Mouse (Mus musculus) monocyte, adult 5-6 weeks (primary cell): ENCODE measurements around the gene Erp29. TPM values are rescaled to one million over a fixed set of nuclear protein-coding genes. Genes with fewer than 3 reads are reported as not detected.

ENCODE experiments used
- ATAC-seq: fragments of 153-309, 156-312 bp; replicated peaks from 2 replicates; pipeline ENCODE4 v1.8.0; 2017; ENCODE audit warnings: mild to moderate bottlenecking; ENCODE audit not compliant: low TSS enrichment, insufficient number of reproducible peaks, severe bottlenecking, poor library complexity, low FRiP score
- total RNA-seq: library from RNA; stranded (forward); fragments of 200-1000, 200-491, 200-594 nt; gene quantifications from 3 replicates; pipeline ENCODE4 v1.2.3, GENCODE M21; 2017

The Erp29 gene
- total RNA-seq, 1 experiment from 2014 or later, result 464 TPM

DNA sequence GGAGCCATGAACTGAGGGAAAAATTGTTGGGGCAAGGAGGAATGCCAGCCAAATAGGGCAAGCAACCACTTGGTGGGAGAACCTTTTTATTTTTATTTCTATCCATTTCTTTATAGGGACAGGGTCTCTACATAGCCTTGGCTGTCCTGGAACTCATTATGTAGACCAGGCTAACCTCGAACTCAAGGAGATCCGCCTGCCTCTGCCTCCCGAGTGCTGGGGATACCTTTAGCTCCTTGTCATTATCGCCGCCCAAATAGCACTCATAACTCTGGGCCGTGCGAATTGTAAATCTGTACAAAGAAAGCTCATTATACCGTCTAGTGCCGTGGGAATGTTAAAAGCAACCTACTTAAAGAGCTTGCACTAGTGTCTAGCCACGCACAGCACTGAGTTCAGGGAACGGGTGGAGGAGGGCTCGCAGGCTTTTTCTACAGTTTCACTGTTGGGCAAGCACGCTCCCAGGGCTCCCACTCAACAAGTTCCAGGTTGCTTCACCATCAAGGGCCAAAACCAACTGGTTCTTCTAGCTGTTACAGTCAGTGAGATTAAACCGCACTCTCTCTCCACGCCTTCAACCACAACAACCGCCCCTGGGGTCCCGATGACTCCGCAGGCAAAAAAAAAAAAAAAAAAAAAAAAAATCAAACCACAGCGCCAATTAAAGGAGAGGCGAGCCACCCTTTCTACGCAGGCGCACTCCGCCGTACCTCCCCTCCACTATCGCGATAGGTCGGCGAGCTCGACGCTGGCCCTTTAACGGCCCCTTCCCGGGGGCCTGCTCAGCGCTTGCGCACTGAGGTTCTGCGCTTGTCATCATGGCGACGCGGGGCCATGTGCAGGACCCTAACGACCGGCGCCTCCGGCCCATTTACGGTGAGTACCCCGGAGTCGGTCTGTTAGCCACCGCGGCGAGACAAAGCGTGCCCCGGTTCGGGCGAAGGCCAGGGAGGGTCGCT is 54.8 kb downstream of the Erp29 start, which contains the start of gene Naa25:
Gene Naa25 (plus strand): TSS at position 750 of the 959 bp plus-strand sequence.
- peak; percentile 85 for ATAC-seq

DNA sequence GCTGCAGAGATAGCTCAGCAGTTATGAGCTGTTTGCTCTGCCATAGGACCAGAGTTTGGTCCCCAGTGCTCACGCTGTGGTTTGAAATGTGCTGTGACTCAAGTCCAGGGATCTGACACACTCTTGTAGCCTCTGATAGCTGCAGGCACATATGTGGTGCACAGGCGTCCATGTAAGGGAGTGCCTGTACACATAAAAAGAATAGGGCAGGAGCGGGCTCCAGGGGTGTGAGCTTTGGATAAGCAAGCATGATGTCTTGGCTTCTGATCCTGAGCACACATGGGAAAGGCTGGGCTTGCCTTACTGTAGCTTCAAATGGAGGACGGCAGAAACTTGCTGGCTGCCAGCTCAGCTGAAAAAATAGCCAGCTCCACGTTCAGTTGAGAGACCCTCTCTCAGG is 56.7 kb downstream of the Erp29 start:
- ATAC-seq, result no peak

DNA sequence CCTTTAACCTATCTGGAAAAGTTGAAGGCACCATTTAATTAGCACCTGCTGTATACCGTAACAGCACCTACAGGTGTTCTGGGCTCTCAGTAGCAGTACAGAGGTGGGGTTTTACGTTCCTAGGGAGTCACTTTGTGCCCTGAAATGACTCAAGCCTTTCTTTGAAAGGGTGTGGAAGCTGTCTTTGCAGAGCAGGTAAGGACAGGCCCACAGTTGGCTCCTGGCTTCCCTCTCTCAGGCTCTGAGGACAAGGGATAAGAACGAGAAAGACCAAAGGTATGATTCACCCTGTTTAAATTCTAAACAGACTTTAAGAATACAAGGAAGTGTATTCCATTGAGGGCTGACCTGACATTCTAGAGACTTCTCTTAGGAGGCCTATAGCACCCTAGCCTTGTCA is 58.9 kb downstream of the Erp29 start:
- ATAC-seq, result no peak

DNA sequence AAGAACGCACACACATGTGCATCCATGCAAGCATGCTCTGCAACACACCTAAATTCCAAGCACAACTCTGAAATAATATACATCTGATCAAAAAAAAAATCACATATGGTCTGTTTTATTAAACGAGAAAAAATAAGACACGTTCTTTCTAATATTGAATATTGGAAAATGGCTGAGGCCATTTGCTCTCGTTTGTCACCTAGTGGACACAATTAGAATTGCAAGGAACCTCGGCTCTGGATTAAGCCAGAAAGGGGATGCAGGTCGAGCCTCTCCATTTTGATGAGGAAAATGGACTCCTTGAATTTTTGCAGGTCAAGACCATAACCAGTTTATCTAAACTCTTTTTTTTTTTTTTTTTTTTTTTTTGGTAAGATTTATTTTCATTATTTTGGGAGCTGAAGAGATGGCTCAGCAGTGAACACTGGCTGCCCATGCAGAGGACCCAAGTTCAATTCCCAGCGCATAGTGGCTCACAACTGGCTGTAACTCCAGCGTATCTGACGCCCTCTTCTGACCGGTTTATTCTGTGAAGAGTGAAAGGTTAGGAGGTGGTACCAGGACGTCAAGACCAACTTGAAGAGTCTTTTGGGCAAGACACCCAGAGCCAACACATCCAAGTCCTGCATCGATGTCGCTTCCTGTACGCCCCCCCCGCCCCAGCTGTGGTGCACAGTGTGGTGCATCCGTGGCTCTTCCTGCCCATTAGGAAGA is 59.5 kb downstream of the Erp29 start:
- no peak for ATAC-seq

DNA sequence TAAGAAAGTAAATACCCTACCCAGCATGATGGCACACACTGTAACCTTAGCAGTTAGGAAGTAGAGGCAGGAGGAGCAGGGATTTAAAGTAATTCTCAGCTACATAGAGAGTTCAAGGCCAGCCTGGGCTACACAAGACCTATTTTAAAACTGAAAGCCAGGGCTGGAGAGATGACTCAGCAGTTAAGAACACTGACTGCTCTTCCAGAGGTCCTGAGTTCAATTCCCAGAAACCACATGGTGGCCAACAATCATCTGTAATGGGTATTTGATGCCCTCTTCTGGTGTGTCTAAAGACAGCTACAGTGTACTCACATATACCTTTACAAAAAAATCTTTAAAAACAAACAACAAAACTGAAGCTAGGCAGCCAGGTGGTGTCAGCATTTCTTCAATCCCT is 62.6 kb downstream of the Erp29 start:
- ATAC-seq, result no peak

DNA sequence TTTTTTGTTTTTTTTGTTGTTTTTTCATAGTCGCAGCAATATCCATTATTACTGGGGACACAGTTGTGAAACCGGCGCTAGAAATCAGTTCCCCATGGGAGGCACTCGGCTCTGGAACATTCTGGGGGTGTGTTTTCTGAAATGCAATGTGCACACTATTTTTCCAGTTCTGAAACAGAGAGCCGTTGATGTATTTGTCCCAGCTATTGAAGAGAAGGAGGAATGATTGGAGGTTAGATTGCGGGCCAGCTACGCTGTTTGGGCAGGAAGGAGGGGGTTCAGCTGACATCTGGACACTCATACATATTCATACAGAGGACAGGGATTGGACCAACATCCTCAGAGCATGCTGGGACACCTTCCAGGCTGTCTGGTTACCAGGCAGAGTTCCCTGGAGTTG is 63.2 kb downstream of the Erp29 start:
- no peak for ATAC-seq

DNA sequence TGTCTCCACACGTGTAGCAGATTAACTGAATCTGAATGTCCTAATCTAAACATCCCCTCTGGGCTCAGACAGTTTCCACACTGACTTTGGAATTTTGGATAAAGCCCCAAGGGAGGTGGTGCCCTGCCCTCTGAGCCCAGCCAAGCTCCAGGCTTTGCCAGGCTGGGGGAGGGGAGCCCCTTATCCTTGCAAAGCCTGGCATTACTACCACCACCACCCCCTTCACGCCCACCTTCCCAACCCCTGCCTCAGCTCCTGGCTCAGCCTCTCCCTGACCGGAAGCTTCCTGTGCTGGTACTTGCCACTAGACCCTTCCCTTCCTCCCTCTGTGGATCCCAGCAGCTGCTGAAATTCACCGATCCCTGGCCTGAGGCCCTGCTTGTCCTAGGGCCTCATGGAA is 65.2 kb downstream of the Erp29 start:
- ATAC-seq, result no peak

DNA sequence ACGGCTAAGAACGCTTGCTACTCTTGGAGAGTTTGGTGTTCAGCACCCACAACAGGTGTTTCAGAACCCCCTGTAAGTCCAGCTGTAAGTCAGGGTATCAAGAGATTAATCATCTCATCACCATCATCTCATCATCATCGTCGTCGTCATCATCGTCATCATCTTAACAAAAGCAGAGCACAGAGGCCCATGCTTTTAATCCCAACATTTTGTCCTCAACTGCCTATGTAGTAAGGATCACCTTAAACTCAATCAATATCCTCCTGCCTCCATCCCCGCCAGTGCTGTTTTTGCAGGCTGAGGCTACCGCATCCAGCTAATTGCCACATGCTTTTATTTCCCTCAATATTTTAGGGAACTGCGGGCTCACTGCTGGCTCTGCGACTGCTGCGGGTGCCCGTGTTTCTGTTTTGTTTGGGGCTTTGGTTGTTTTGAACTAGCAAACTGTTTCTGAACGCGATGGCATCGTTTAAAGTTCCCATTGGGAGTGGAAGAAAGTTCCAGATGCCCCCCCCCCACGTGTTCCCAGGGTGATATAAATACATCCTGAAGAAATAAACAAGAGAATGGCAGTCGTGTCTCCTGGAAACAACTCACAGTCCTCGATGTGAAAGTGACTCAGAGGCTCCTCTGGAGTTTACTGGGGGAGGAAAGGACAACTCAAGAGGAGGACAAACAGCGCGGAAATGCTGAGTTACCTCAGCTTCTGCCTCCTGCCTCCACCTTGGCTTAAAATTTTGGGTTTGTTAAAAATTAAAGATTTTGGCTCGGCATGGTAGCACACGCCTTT is 66.0 kb downstream of the Erp29 start:
- no peak for ATAC-seq

DNA sequence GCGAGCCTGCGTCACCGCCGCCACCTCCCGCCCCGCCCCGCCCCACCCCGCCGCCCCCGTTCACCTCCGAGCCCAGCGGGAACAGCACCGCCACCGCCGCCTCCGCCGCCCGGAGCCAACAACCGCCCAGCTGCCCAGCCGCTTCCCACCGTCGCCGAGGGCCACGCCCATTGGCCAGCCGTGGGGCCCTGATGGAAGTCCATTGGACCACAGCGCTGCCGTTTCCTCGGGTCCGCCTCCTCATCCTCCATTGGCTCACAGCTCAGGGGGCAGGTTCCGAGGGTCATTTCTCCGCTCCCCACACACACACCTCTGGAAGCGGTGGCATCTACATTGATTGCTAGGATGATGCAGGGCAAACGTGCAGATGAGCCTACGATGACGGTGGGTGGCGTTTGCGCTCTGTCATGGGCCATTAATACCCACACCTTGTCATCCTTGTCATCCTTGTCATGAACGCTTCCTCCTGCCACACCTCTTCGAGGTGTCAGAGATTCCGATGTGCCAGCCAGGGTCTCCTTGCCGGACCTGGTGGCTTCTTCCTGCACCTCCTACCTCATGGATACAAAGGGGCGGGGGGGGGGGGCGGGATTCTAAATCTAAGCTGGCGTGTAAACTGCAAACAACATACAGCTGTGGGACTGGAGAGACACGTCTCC is 66.7 kb downstream of the Erp29 start, which contains the start of gene Trafd1:
Gene Trafd1 (minus strand): TSS at position 172 of the 659 bp plus-strand sequence.
- peak; percentile 85 for ATAC-seq

DNA sequence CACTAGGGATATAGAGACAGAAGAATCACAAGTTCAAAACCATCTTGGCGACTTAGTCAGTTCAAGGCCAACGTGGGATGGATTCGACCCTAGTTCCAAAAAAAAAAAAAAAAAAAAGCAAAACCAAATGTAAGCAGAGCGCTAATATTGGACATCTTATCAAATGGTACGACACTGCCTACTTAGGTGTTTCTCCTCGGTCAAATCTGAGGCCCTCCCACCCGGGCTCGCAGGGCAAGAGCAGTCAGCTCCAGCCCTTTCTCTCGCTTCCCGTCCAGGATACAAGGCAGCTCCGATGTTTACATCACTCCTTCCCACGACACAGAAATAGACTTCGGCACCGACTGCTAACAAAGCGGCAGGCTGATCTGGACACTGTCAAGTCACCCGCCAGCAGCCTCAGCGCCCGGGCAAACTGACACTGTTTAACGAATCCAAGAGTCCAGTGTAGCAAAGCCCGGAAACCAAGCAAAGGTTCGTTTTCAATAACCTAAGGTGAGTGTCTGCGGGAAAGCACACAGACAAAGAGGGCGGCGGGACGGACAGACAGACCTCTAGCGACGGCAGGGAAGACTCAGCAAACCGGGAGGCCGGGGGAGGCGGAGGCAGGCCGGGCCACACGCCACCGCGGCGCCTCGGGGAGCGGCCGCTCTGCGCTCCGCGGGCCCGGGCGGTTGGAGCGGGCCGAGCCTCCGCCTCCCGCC is 67.4 kb downstream of the Erp29 start:
- ATAC-seq, result peak; percentile 8; the same call in 1 of the 2 replicates

DNA sequence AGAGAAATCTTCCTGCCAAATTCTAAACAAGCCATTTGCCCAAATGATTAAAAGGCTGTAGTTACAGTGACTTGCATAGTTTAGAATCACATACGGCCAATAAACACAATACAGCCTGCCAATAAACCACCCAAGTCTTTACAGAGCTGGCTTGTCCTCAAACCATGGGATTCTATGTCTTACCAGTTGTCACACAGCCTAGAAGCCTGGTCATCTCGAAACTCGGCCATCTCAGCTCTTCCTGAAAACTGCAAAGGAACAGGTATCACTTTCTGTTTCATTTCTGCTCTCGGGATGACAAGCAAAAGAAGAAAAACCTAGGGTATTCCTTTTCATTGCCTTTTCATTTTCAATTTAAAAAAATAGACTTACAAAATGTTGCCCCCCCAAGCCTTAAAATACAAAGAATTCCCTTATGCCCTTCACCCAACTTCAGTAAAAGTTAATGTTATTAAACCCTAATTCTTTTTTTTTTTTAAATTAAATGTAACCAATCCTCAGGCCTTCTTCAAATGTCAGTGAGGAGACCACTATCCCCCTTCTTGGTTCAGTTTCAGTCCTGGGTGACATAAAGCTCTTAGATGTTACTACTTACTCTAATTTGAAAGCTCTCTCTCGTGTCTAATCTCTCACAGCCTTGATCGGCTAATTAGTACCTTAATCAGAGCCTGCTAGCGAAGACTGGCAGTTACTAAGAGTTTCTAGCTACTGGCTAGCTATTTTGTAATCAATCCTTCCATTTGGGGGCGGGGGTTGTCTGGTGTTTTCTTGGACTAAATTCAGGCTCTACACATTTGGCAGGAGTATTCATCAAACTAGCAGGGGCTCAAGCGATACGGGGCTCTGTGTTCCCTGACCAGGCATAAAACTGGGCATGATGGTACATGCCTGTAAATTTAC is 68.2 kb downstream of the Erp29 start:
- peak; percentile 40; the same call in 1 of the 2 replicates for ATAC-seq

DNA sequence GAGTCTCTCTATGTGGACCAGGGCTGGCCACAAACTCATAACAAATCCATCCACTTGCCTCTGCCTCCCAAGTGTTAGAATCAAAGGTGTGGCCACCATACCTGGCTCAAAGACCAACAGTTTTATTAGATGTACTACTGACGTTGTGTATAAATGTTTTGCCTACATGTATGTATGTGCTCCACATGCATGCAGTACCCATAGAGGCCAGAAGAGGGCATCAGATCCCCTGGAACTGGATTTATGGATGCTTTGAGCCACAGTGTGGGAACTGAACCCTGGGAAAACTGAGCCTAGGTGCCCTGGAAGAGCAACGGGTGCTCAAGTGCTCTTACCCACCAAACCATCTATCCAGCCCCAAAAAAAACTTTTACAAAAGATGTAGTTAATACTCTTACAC is 71.6 kb downstream of the Erp29 start:
- ATAC-seq, result no peak

DNA sequence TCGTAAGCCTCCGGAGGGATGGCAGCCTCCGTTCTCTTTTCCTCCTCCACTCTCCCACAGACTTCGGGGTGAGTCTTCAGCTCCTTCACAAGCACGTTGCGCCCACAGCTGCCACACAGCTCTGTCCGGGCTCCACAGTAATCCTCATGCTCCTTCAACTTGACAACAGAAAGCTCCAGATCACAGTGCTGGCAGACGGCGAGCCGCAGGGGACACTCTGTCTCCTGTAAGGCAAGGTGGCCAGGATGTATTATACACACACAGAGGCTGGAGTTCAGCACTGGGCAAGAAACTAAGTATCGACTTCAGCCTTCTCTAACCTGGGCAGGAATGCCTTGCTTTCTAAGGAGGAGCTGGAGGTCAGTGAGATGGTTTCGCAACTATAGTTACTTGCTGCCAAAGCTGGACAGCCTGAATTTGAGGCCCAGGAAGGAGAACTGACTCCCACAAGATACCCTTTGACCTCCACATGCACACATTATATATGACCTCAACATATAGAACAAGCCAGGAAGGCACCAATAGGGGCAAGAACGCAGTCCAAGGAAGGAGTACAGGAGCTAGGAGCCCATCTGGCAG is 73.5 kb downstream of the Erp29 start:
- ATAC-seq, result no peak
